ENCODE assay signal across 25 mouse cellular contexts in genomic region chr14:54937361-54938182, GRCm38 (mm10). TPM values are rescaled to one million over a fixed set of nuclear protein-coding genes. Genes with fewer than 3 reads are reported as not detected.
DNase-seq lines count a peak whose midpoint lies in the region; ATAC-seq lines count a peak whose summit lies in the region.
"Had no signal": no experiment of that assay in that cellular context is flagged by ENCODE, and none has a peak within 500 bp of the region (broad histone marks: within the 10 kb centered on the region; RNA-seq: fewer than 3 reads in every experiment).

No protein-coding gene starts in this region.

- H3K27ac ChIP-seq in heart, embryonic 13.5 days (replicated peaks): 0 out of 2 replicates have a peak overlapping the region, but pooled peaks have one; percentile 28
- H3K27ac ChIP-seq in heart, embryonic 10.5 days: no peak overlapping the region
- H3K27ac ChIP-seq in neural tube, embryonic 13.5 days (replicated peaks): no peak overlapping the region
- H3K27ac ChIP-seq: liver, embryonic 12.5 days had no signal

- 0 out of 2 replicates have a peak overlapping the region, but pooled peaks have one; percentile 14 for H3K9ac ChIP-seq in heart, embryonic 13.5 days
- no peak overlapping the region for H3K9ac ChIP-seq in neural tube, embryonic 13.5 days
- H3K9ac ChIP-seq: embryonic facial prominence, embryonic 15.5 days; liver, embryonic 12.5 days; lung, embryonic 14.5 days; midbrain, embryonic 15.5 days; stomach, embryonic 15.5 days had no signal

- WGBS in heart, embryonic 13.5 days: 60% methylated on average over 16 of the region's 16 CpGs
- WGBS in heart, embryonic 10.5 days: 68% methylated on average over 16 of the region's 16 CpGs
- 86% methylated on average over 16 of the region's 16 CpGs for WGBS in neural tube, embryonic 13.5 days

- peaks cover 29% of the 10 kb centered on the region for H3K36me3 ChIP-seq in heart, embryonic 13.5 days
- H3K36me3 ChIP-seq in heart, embryonic 10.5 days: peaks cover 24% of the 10 kb centered on the region
- no peaks in the 10 kb centered on the region for H3K36me3 ChIP-seq in neural tube, embryonic 13.5 days
- H3K36me3 ChIP-seq: embryonic facial prominence, embryonic 15.5 days; liver, embryonic 12.5 days; midbrain, embryonic 15.5 days; stomach, embryonic 15.5 days had no signal

- no peak for ATAC-seq in heart, embryonic 13.5 days (ENCODE audit: extremely low read depth, insufficient number of reproducible peaks, low FRiP score, low TSS enrichment)
- no peak for ATAC-seq in neural tube, embryonic 13.5 days (ENCODE audit: low read depth)
- ATAC-seq: liver, embryonic 12.5 days; midbrain, embryonic 15.5 days had no signal

- H3K9me3 ChIP-seq in heart, embryonic 13.5 days: no peaks in the 10 kb centered on the region
- H3K9me3 ChIP-seq in heart, embryonic 10.5 days: no peaks in the 10 kb centered on the region
- H3K9me3 ChIP-seq in neural tube, embryonic 13.5 days: no peaks in the 10 kb centered on the region
- H3K9me3 ChIP-seq: embryonic facial prominence, embryonic 15.5 days; liver, embryonic 12.5 days; midbrain, embryonic 15.5 days; stomach, embryonic 15.5 days had no signal

- H3K4me3 ChIP-seq in heart, embryonic 13.5 days: no peak overlapping the region
- no peak overlapping the region for H3K4me3 ChIP-seq in heart, embryonic 10.5 days
- H3K4me3 ChIP-seq in neural tube, embryonic 13.5 days: no peak overlapping the region
- H3K4me3 ChIP-seq: liver, embryonic 12.5 days; midbrain, embryonic 15.5 days; myocyte; stomach, embryonic 15.5 days had no signal

- H3K4me1 ChIP-seq in heart, embryonic 13.5 days: peaks cover 29% of the 10 kb centered on the region
- H3K4me1 ChIP-seq in heart, embryonic 10.5 days: peaks cover 21% of the 10 kb centered on the region
- peaks cover 24% of the 10 kb centered on the region for H3K4me1 ChIP-seq in neural tube, embryonic 13.5 days (replicated peaks)
- H3K4me1 ChIP-seq: liver, embryonic 12.5 days had no signal

- DNase-seq in heart, embryonic 10.5 days (ENCODE audit: low spot score): no peak
- DNase-seq in neural tube, embryonic 10.5 days (ENCODE audit: extremely low spot score, low spot score): no peak
- peak; percentile 62 for DNase-seq in heart, postnatal 4 days
- DNase-seq in adrenal gland, adult 18-20 months (ENCODE audit: low spot score in 2 of 2): no peak
- DNase-seq in embryo, embryonic 11 days: no peak
- DNase-seq: adrenal gland, adult 8-10 months; cerebellum, adult 9-10 months; gastrocnemius, postnatal 10 days; lung, embryonic 14.5 days; lung, postnatal 36 days; thymus, adult 2 months had no signal

- no peak overlapping the region for H3K4me2 ChIP-seq in heart, embryonic 13.5 days
- peak overlapping the region; percentile 23; the same call in 1 of the 2 replicates for H3K4me2 ChIP-seq in neural tube, embryonic 13.5 days
- H3K4me2 ChIP-seq: liver, embryonic 12.5 days; lung, embryonic 14.5 days; midbrain, embryonic 15.5 days; stomach, embryonic 15.5 days had no signal

- peaks cover 13% of the 10 kb centered on the region for H3K27me3 ChIP-seq in heart, embryonic 13.5 days (replicated peaks)
- peaks cover 9% of the 10 kb centered on the region for H3K27me3 ChIP-seq in heart, embryonic 10.5 days (ENCODE audit: insufficient read depth, poor library complexity, severe bottlenecking)
- H3K27me3 ChIP-seq in neural tube, embryonic 13.5 days: no peaks in the 10 kb centered on the region
- H3K27me3 ChIP-seq: midbrain, embryonic 15.5 days; stomach, embryonic 15.5 days had no signal

RNA-seq across cellular contexts. Expression of gene Cmtm5, which starts 1.5 kb away (rescaled TPM):
- 0.49 and 0.98 TPM in 2 replicates for polyA plus RNA-seq in heart, embryonic 13.5 days (2015; fragmentation: Nextera tagmentation; extraction: Ambion mirVana)
- polyA plus RNA-seq in heart, embryonic 10.5 days (2016; fragmentation: Nextera tagmentation; extraction: Ambion mirVana): 0.97 and 1.5 TPM in 2 replicates
- 20.2 and 24.7 TPM in 2 replicates for polyA plus RNA-seq in neural tube, embryonic 13.5 days (2015; fragmentation: Nextera tagmentation; extraction: Ambion mirVana)
- under 1 TPM in 1 of 2 experiments, not detected in 1; 0.33 TPM for total RNA-seq in heart, postnatal 4 days (2021)
- total RNA-seq in adrenal gland, adult 18-20 months (2021): under 1 TPM in 1 of 2 experiments, not detected in 1; 0.96 TPM
- total RNA-seq: common myeloid progenitor, adult 5-6 weeks; megakaryocyte-erythroid progenitor cell, adult 5-6 weeks had no signal
- polyA plus RNA-seq: liver, embryonic 12.5 days; myocyte had no signal

RNA-seq across cellular contexts. Expression of gene Il25, which starts 5.1 kb away (rescaled TPM):
- not detected in 2 replicates for polyA plus RNA-seq in heart, embryonic 13.5 days (2015; fragmentation: Nextera tagmentation; extraction: Ambion mirVana)
- polyA plus RNA-seq in heart, embryonic 10.5 days (2016; fragmentation: Nextera tagmentation; extraction: Ambion mirVana): not detected in 2 replicates
- 1.3 and 1.6 TPM in 2 replicates for polyA plus RNA-seq in neural tube, embryonic 13.5 days (2015; fragmentation: Nextera tagmentation; extraction: Ambion mirVana)
- total RNA-seq in heart, postnatal 4 days (2021): not detected
- total RNA-seq in adrenal gland, adult 18-20 months (2021): not detected
- total RNA-seq: adrenal gland, adult 8-10 months; common myeloid progenitor, adult 5-6 weeks; gastrocnemius, postnatal 10 days; heart, adult 18-20 months; layer of hippocampus, postnatal 14 days; left cerebral cortex, postnatal 14 days; megakaryocyte-erythroid progenitor cell, adult 5-6 weeks had no signal
- polyA plus RNA-seq: intestine, embryonic 16.5 days; kidney, embryonic 14.5 days; liver, embryonic 12.5 days; lung, embryonic 14.5 days had no signal

RNA-seq across cellular contexts. Expression of gene Efs, which starts 11.6 kb away (rescaled TPM):
- 13.3 and 13.9 TPM in 2 replicates for polyA plus RNA-seq in heart, embryonic 13.5 days (2015; fragmentation: Nextera tagmentation; extraction: Ambion mirVana)
- 16.7 and 23.5 TPM in 2 replicates for polyA plus RNA-seq in heart, embryonic 10.5 days (2016; fragmentation: Nextera tagmentation; extraction: Ambion mirVana)
- 13.8 and 16.0 TPM in 2 replicates for polyA plus RNA-seq in neural tube, embryonic 13.5 days (2015; fragmentation: Nextera tagmentation; extraction: Ambion mirVana)
- 10 to 100 TPM; 10.5 to 10.9 TPM for total RNA-seq in heart, postnatal 4 days (2021)
- 1 to 10 TPM; 2.4 to 4.9 TPM for total RNA-seq in adrenal gland, adult 18-20 months (2021)
- total RNA-seq: common myeloid progenitor, adult 5-6 weeks; megakaryocyte-erythroid progenitor cell, adult 5-6 weeks had no signal

RNA-seq across cellular contexts. Expression of gene Slc22a17, which starts 24.6 kb away (rescaled TPM):
- 33.9 and 37.4 TPM in 2 replicates for polyA plus RNA-seq in heart, embryonic 13.5 days (2015; fragmentation: Nextera tagmentation; extraction: Ambion mirVana)
- polyA plus RNA-seq in heart, embryonic 10.5 days (2016; fragmentation: Nextera tagmentation; extraction: Ambion mirVana): 42.1 and 52.4 TPM in 2 replicates
- polyA plus RNA-seq in neural tube, embryonic 13.5 days (2015; fragmentation: Nextera tagmentation; extraction: Ambion mirVana): 153 TPM in 2 replicates
- 10 to 100 TPM; 24.8 to 25.2 TPM for total RNA-seq in heart, postnatal 4 days (2021)
- total RNA-seq in adrenal gland, adult 18-20 months (2021): 10 to 100 TPM; 36.7 to 43.9 TPM

RNA-seq across cellular contexts. Expression of gene Myh6, which starts 29.2 kb away (rescaled TPM):
- 1,796 and 1,858 TPM in 2 replicates for polyA plus RNA-seq in heart, embryonic 13.5 days (2015; fragmentation: Nextera tagmentation; extraction: Ambion mirVana)
- polyA plus RNA-seq in heart, embryonic 10.5 days (2016; fragmentation: Nextera tagmentation; extraction: Ambion mirVana): 2,034 and 3,157 TPM in 2 replicates
- 1.6 and 2.3 TPM in 2 replicates for polyA plus RNA-seq in neural tube, embryonic 13.5 days (2015; fragmentation: Nextera tagmentation; extraction: Ambion mirVana)
- total RNA-seq in heart, postnatal 4 days (2021): over 10,000 TPM; 15,879 to 17,172 TPM
- total RNA-seq in adrenal gland, adult 18-20 months (2021): under 1 TPM in 1 of 2 experiments, not detected in 1; 0.42 TPM
- total RNA-seq: adrenal gland, adult 8-10 months; common myeloid progenitor, adult 5-6 weeks; megakaryocyte-erythroid progenitor cell, adult 5-6 weeks had no signal
